Mouse (Mus musculus) liver, adult 2 months (tissue): ENCODE results near the gene Gdf11.
A peak's percentile ranks its signal among the peaks of the same experiment; 100 is the strongest.

Experiments
- CTCF ChIP-seq: fragments of 200-500 bp; IDR thresholded peaks from 2 replicates; pipeline ENCODE4 v1.5.1; 2011; ENCODE audit warnings: low read depth, low read length, control low read depth
- POLR2A ChIP-seq: fragments of 200-500 bp; IDR thresholded peaks from 2 replicates; pipeline ENCODE4 v1.6.1; 2011; ENCODE audit warnings: low read length, control low read depth; ENCODE audit not compliant: insufficient read depth; ENCODE audit errors: extremely low read depth

DNA sequence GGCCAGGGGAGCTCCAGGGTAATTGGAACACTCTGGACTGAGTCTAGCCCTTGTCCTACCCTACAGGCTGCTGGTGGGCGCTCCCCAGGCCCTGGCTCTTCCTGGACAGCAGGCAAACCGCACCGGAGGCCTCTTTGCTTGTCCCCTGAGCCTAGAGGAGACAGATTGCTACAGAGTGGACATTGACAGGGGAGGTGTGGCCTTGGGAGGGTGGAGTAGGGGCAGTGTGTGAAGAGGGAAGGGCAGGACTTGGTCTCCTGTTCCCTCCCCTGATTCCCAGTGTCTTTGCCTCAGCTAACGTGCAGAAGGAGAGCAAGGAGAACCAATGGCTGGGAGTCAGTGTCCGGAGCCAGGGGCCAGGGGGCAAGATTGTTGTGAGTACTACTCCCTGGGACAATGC, 47.5 kb upstream of the Gdf11 start:
- TF ChIP-seq CTCF (no peak), POLR2A (peak; percentile 69; the same call in 1 of the 2 replicates)
